Mouse (Mus musculus): Measurements from ENCODE around the gene Tnfaip2. TPM values are rescaled to one million over a fixed set of nuclear protein-coding genes. Genes with fewer than 3 reads are reported as not detected.

The Tnfaip2 gene
- total RNA-seq, 4 experiments from 2014 or later: 25.2 to 49.3 (median 41.6) TPM

DNA sequence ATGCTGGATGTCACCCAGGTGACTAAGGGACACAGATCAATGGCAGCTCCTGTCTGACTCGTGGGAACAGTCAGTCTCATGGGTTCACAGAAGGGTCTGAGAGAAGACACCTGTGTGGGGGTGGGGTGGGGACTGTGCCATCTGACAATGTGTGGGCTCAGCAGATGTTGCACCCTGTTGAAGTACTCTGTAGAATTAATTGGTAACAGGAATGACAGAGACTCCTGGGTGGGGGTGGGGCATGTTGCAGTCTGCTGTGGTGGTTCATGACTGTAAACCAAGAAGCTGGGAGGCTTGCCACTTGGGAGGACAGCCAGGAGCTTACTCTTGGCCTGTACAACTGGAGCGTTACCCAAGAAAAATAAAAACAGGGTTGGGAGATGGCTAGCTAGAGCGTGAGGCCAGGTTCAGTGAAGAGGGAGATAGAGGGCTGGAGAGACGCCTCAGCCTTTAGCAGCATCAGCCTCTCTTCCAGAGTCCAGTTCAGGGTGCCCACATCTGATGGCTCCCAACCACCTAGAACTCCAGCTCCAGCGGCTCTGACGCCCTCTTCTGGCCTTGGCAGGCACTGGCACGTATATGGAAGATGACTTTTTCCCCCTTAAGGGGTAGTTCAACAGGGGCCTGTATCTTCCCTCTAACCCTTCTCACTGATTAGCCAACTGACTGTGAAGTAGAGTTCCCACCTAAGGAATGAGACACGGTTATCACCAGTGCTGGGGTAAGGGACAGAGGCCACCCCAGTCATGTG, 32.8 kb downstream of the Tnfaip2 start:
- DNase-seq (ENCODE audit: low spot score): peak; percentile 82

- DNase-seq (ENCODE audit: low spot score): no peak
Measured at GRCm38 (mm10) chr12:111478924-111479323, 36.7 kb downstream of the Tnfaip2 start.

DNA sequence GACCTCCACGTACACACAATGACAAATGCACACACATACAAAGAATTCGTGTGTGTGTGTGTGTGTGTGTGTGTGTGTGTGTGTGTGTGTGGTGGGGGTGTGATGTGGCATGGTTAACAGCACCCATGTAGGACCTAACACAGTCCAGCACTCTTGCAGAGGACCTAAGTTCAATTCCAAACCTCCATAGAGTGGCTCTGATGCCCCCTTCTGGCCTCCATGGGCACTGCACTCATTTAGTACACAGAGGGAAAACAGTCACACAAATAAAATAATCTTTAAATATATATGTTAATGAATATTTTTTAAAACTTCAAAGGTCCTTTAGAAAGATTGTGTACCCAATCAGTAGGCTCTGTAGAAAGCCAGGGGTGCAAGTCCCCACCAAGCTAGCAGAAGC, 37.6 kb downstream of the Tnfaip2 start:
- no peak for DNase-seq (ENCODE audit: low spot score)

DNA sequence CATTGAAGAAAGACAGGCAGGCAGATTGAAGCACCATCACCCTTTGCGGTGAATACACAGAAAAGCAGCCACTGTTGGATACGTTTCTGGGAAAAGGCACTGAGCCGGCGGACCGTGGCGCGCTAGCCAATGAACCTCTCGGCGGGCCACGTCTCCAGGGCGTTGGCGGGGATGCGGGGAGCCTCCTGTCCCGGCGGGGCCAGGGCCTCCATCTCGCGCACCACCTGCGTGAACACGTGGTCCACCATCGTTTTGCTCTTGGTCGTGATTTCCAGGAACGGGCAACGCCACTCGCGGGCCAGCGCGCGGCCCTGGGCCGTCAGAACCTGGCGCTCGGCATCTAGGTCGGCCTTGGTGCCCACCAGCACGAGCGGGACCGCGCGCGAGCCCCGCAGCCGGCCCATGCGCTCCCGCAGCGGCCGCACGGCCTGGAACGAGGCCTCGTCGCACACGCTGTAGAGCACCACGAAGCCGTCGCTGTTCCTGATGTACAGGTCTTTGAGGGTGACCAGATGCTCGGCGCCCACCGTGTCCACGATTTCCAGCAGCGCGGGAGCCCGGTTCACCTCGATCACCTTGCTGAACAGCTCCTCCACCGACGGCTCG, 42.9 kb downstream of the Tnfaip2 start:
- DNase-seq (ENCODE audit: low spot score): no peak

- no peak for DNase-seq (ENCODE audit: low spot score)
Measured at GRCm38 (mm10) chr12:111485652-111486306, 43.5 kb downstream of the Tnfaip2 start, which contains the start of gene Gm266. Gm266 (minus strand) TSS chr12:111485823.

DNA sequence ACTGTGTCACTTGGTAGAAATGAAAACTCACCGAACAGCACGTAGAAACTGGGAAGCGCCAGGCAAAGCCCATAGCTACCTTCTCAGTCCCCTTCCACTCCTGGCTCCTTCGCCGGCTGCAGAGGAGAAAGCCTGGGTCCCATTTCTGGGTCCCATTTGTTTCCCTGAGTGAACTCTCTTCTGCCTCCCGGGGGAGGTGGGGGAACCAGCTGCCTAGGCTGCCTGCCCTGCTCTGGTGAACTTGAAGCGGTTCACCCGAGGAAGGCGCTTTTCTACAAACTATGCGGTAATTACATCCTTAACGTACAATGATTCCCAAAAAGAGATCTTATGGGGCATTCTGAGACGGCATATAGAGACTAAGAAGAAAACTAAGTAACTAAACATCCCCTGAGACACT, 44.2 kb downstream of the Tnfaip2 start:
- DNase-seq (ENCODE audit: low spot score): no peak

GRCm38 (mm10) chr12:111489261-111489865, 47.1 kb downstream of the Tnfaip2 start:
- DNase-seq (ENCODE audit: low spot score): no peak

- DNase-seq (ENCODE audit: low spot score): no peak
Measured at GRCm38 (mm10) chr12:111494931-111495330, 52.7 kb downstream of the Tnfaip2 start.

- DNase-seq (ENCODE audit: low spot score): no peak
Measured at GRCm38 (mm10) chr12:111497076-111497475, 54.8 kb downstream of the Tnfaip2 start.

- DNase-seq (ENCODE audit: low spot score): no peak
Measured at GRCm38 (mm10) chr12:111499617-111500016, 57.3 kb downstream of the Tnfaip2 start.

- no peak for DNase-seq (ENCODE audit: low spot score)
Measured at GRCm38 (mm10) chr12:111500725-111501124, 58.5 kb downstream of the Tnfaip2 start.

DNA sequence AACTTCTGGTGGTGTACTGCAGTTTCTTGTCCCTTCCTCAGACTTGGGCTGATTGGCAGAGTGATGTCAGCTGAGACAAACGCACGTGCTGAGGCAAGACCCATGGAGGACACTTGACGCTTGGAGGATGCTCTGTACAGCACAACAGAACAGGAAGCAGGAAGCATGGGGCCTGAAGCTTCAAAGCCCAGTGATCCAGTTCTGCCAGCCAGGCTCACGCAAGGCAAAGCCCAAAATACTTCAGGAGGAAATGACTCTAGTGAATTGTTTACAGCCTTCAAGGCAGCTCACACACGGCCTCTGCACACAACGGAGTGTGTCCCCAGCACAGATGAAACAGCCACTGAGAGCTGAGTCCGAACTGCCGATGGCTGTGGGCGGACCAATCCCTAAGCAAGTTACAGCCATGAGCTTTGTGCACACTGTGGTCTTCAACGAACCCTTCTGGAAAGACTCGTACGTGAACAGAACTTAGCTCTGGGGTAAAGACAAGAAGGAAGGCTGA, 60.8 kb downstream of the Tnfaip2 start:
- no peak for DNase-seq (ENCODE audit: low spot score)

DNA sequence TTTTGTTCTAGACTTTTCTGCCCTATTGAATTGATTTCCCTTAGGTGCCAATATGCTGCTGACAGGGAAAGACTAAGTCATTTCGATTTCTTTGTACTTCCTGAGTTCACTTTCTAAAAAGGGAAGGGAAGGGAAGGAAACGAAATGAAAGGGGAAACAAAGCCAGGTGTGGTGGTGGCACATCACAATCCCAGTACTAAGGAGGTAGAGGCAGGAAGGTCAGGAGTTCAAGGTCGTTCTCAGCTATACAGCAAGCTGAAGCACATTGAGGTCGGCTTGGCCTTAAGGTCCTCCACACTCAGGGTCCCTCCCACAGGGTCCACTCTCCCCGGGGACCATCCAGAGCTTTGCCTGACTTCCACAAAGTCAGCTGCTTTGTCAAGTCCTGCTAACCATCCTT, 61.3 kb downstream of the Tnfaip2 start:
- DNase-seq (ENCODE audit: low spot score): no peak

Other genes starting within 250 kb of the Tnfaip2 start
- under 1 TPM in 1 of 4 experiments, not detected in 3; 0.41 TPM for gene Amn, start 171.4 kb upstream of the Tnfaip2 start, total RNA-seq (2022)
- gene Cdc42bpb, start 64.8 kb upstream of the Tnfaip2 start, total RNA-seq (2022): 10 to 100 TPM; 45.5 to 59.7 (median 53.9) TPM
- not detected for gene Lbhd2, start 35.7 kb upstream of the Tnfaip2 start, total RNA-seq (2022)
- 1 to 10 TPM; 2.1 to 3.6 (median 3.0) TPM for gene Exoc3l4, start 25.5 kb upstream of the Tnfaip2 start, total RNA-seq (2022)
- gene Gm266, start 43.4 kb downstream of the Tnfaip2 start, total RNA-seq (2022): under 1 TPM in 2 of 4 experiments, not detected in 2; 0.22 to 0.35 TPM
- 100 to 1,000 TPM; 155 to 196 (median 171) TPM for gene Eif5, start 95.5 kb downstream of the Tnfaip2 start, total RNA-seq (2022)
- 10 to 100 TPM; 46.0 to 50.4 (median 47.1) TPM for gene Mark3, start 132.1 kb downstream of the Tnfaip2 start, total RNA-seq (2022)
- gene Ckb, start 229.9 kb downstream of the Tnfaip2 start, total RNA-seq (2022): 10 to 100 TPM; 57.4 to 70.8 (median 63.8) TPM
- 1 to 10 TPM; 4.0 to 5.9 (median 4.9) TPM for gene Trmt61a, start 235.6 kb downstream of the Tnfaip2 start, total RNA-seq (2022)

Measured in heart, adult 8-10 months (tissue).